Mouse (Mus musculus) E14TG2a.4 (cell line): Measurements from ENCODE around the gene Ipo5.

ENCODE experiments used
- H3K27me3 ChIP-seq: 2 replicates; pipeline ENCODE4 v1.6.1; 2014; ENCODE audit warnings: low read length, control low read depth; ENCODE audit not compliant: insufficient read depth
- H3K36me3 ChIP-seq: 2 replicates; pipeline ENCODE4 v1.6.1; 2014; ENCODE audit warnings: low read length, control low read depth; ENCODE audit not compliant: insufficient read depth
- H3K4me1 ChIP-seq: replicated peaks from 2 replicates; pipeline ENCODE4 v1.6.1; 2014; ENCODE audit warnings: low read depth, low read length, control low read depth
- H3K4me3 ChIP-seq: replicated peaks from 2 replicates; pipeline ENCODE4 v1.5.1; 2014; ENCODE audit warnings: mild to moderate bottlenecking, low read length
- H3K9me3 ChIP-seq: 2 replicates; pipeline ENCODE4 v1.6.1; 2014; ENCODE audit warnings: low read length, control low read depth
- CTCF ChIP-seq: conservative IDR thresholded peaks from 2 replicates; pipeline ENCODE4 v1.5.1; 2014; ENCODE audit warnings: low read length
- NANOG ChIP-seq: IDR thresholded peaks from 2 replicates; pipeline ENCODE4 v1.6.1; 2014; ENCODE audit warnings: borderline replicate concordance, low read length, mixed read lengths
- POU5F1 ChIP-seq: IDR thresholded peaks from 2 replicates; pipeline ENCODE4 v1.6.1; 2014; ENCODE audit warnings: low read length, borderline replicate concordance

Gene Ipo5

GRCm38 (mm10) chr14:120909396-120909795, 1.6 kb upstream of the Ipo5 start:
- Histone ChIP-seq H3K4me3 (peak overlapping the region; percentile 90; the same call in 1 of the 2 replicates), H3K9me3 (no peaks in the 10 kb centered on the region), H3K4me1 (peaks cover 35% of the 10 kb centered on the region), H3K36me3 (peaks cover under 1% of the 10 kb centered on the region; the same call in 1 of the 2 replicates), H3K27me3 (no peaks in the 10 kb centered on the region)
- TF ChIP-seq CTCF (no peak), NANOG (no peak), POU5F1 (no peak)

- Histone ChIP-seq H3K4me3 (peak overlapping the region; percentile 90), H3K9me3 (no peaks in the 10 kb centered on the region), H3K36me3 (peaks cover 10% of the 10 kb centered on the region), H3K4me1 (peaks cover 44% of the 10 kb centered on the region), H3K27me3 (no peaks in the 10 kb centered on the region)
- TF ChIP-seq CTCF (no peak), NANOG (no peak), POU5F1 (no peak)
Observed at GRCm38 (mm10) chr14:120910320-120910719, 704 bp upstream of the Ipo5 start.

- no peaks in the 10 kb centered on the region for H3K9me3 ChIP-seq
- TF ChIP-seq POU5F1 (no peak), NANOG (no peak), CTCF (no peak)
- peaks cover 55% of the 10 kb centered on the region for H3K4me1 ChIP-seq
- no peaks in the 10 kb centered on the region for H3K27me3 ChIP-seq
- peaks cover 19% of the 10 kb centered on the region for H3K36me3 ChIP-seq
- H3K4me3 ChIP-seq: peak overlapping the region; percentile 90
Observed at GRCm38 (mm10) chr14:120911388-120911901, 421 bp downstream of the Ipo5 start.

GRCm38 (mm10) chr14:120912090-120912710, 1.2 kb downstream of the Ipo5 start:
- Histone ChIP-seq H3K27me3 (no peaks in the 10 kb centered on the region), H3K4me1 (peaks cover 63% of the 10 kb centered on the region), H3K4me3 (peak overlapping the region; percentile 90), H3K9me3 (no peaks in the 10 kb centered on the region), H3K36me3 (peaks cover 27% of the 10 kb centered on the region)
- no peak for TF ChIP-seq CTCF

- Histone ChIP-seq H3K36me3 (peaks cover 34% of the 10 kb centered on the region), H3K4me3 (peak overlapping the region; percentile 90), H3K4me1 (peaks cover 63% of the 10 kb centered on the region), H3K9me3 (no peaks in the 10 kb centered on the region), H3K27me3 (no peaks in the 10 kb centered on the region)
- TF ChIP-seq POU5F1 (no peak), NANOG (no peak), CTCF (no peak)
Observed at GRCm38 (mm10) chr14:120912916-120913315, 1.9 kb downstream of the Ipo5 start.

- 0 out of 2 replicates have a peak, but pooled peaks have one; percentile 9 for TF ChIP-seq NANOG
- TF ChIP-seq CTCF: no peak
- TF ChIP-seq POU5F1: no peak
- Histone ChIP-seq H3K4me3 (no peak overlapping the region), H3K9me3 (no peaks in the 10 kb centered on the region), H3K4me1 (peaks cover 33% of the 10 kb centered on the region), H3K27me3 (no peaks in the 10 kb centered on the region), H3K36me3 (peaks cover 100% of the 10 kb centered on the region)
Observed at GRCm38 (mm10) chr14:120921805-120922204, 10.8 kb downstream of the Ipo5 start.

GRCm38 (mm10) chr14:120924044-120924443, 13.0 kb downstream of the Ipo5 start:
- Histone ChIP-seq H3K4me3 (no peak overlapping the region), H3K9me3 (0 out of 2 replicates have a peak, but pooled peaks cover 3% of the 10 kb centered on the region), H3K27me3 (no peaks in the 10 kb centered on the region), H3K36me3 (peaks cover 99% of the 10 kb centered on the region), H3K4me1 (peaks cover 28% of the 10 kb centered on the region)
- no peak for TF ChIP-seq NANOG
- TF ChIP-seq CTCF: no peak
- no peak for TF ChIP-seq POU5F1

- no peak for TF ChIP-seq CTCF
- TF ChIP-seq POU5F1: no peak
- Histone ChIP-seq H3K27me3 (no peaks in the 10 kb centered on the region), H3K4me1 (peaks cover 12% of the 10 kb centered on the region), H3K36me3 (peaks cover 99% of the 10 kb centered on the region), H3K9me3 (0 out of 2 replicates have a peak, but pooled peaks cover 3% of the 10 kb centered on the region), H3K4me3 (no peak overlapping the region)
Observed at GRCm38 (mm10) chr14:120925731-120926585, 14.9 kb downstream of the Ipo5 start.

- Histone ChIP-seq H3K27me3 (no peaks in the 10 kb centered on the region), H3K36me3 (peaks cover 98% of the 10 kb centered on the region), H3K9me3 (0 out of 2 replicates have a peak, but pooled peaks cover 3% of the 10 kb centered on the region), H3K4me1 (no peaks in the 10 kb centered on the region; the same call in 1 of the 2 replicates), H3K4me3 (no peak overlapping the region)
- no peak for TF ChIP-seq NANOG
- TF ChIP-seq CTCF: no peak
- TF ChIP-seq POU5F1: no peak
Observed at GRCm38 (mm10) chr14:120931236-120931635, 20.2 kb downstream of the Ipo5 start.
